Mouse (Mus musculus) bone marrow, adult 2 months (tissue): ENCODE data around the gene Adgrv1.

ENCODE experiments used
- CTCF ChIP-seq: fragments of 200-500 bp; IDR thresholded peaks from 2 replicates; pipeline ENCODE4 v1.5.1; 2011; ENCODE audit warnings: low read length, control low read depth; ENCODE audit not compliant: control insufficient read depth, insufficient read depth
- POLR2A ChIP-seq: fragments of 200-500 bp; IDR thresholded peaks from 2 replicates; pipeline ENCODE4 v1.6.1; 2011; ENCODE audit warnings: low read depth, mild to moderate bottlenecking, control low read depth, low read length, borderline replicate concordance; ENCODE audit not compliant: control insufficient read depth

DNA sequence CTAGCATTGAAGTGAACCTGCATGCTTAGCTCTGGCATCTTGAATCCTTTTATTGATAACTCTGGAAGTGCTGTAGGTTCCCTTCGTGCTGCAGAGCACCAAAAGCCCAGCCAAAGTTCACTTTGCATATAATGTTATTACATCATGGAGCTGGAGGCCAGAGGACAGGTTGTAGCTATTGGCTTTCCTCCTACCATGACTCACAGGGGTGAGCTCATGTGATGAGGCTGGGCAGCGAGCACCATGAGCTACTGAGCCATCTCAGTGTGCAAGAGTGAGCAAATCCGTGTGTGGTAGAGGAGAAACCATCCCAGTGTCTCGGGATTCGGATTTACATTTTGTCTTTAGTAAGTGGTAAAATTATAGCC is 31.4 kb upstream of the Adgrv1 start:
- TF ChIP-seq CTCF: no peak
- TF ChIP-seq POLR2A: no peak
